Mouse (Mus musculus) bone marrow macrophage, adult 2 months (primary cell): Measurements from ENCODE around the gene Tex101.

Experiments
- CTCF ChIP-seq: IDR thresholded peaks from 2 replicates; pipeline ENCODE4 v1.5.1; 2012; ENCODE audit warnings: low read depth, mild to moderate bottlenecking, low read length, moderate library complexity
- POLR2A ChIP-seq: IDR thresholded peaks from 2 replicates; pipeline ENCODE4 v1.6.1; 2012; ENCODE audit warnings: mild to moderate bottlenecking, low read depth, low read length, borderline replicate concordance

DNA sequence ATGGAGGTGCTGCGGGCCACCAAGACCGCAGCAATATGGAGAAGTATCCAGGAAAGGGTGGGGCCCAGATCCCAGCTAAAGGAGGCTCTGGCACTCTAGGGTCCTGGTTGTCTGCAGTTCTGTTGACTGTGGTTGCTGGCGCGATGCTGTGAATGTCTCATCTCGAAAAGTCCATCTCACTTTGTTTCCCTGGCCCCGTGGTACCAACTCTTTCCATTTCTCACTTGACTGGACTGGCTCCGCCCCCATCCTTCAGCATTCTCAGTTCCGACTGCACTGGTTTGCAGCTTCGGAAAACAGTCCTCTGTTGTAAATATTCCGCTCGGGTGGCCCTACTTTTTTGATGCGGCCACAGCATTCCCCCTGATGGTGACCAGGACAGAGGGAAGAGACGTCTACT, 36.0 kb downstream of the Tex101 start:
- TF ChIP-seq CTCF, result no peak
- TF ChIP-seq POLR2A, result no peak
